Mouse (Mus musculus): ENCODE measurements around the gene Dynlt1c. TPM values are rescaled to one million over a fixed set of nuclear protein-coding genes. Genes with fewer than 3 reads are reported as not detected.
A peak's percentile ranks its signal among the peaks of the same experiment; 100 is the strongest.
"Not testable (repeated sequence)": the region's sequence is repeated elsewhere in the genome, so short reads cannot be mapped to it uniquely, and the experiment has no call there.

Dynlt1c gene
- polyA plus RNA-seq, 1 experiment, result 55.0 TPM

DNA sequence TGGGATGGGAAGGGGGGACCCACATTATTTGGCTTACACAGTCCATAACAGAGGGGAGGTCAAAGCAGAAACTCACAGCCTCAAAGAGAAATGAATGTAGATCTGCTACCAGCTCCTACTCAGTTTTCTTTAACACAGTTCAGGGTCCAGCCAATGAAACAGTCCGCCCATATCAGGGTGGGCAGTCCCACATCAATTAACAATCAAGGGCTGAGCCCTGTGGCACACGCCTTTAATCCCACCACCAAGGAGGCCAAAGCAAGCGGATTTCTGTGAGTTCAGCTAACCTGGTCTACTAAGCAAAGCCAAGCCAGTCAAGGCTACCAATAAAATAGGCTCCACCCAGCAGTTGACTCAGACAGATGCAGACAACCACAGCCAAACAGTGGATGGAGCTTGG, 7.6 kb upstream of the Dynlt1c start:
- not testable (repeated sequence) for H3K4me3 ChIP-seq (ENCODE audit: control insufficient read depth, insufficient read depth, low read length); H3K27ac ChIP-seq (ENCODE audit: control insufficient read depth, insufficient read depth, low read length); H3K27me3 ChIP-seq (ENCODE audit: control insufficient read depth, insufficient read depth, low read length); H3K4me1 ChIP-seq (replicated peaks; ENCODE audit: control insufficient read depth, insufficient read depth, low read length); H3K36me3 ChIP-seq (ENCODE audit: control insufficient read depth, insufficient read depth, low read length)
- WGBS, result 96% methylated on average over 3 of the region's 3 CpGs
- DNase-seq, result peak; percentile 22

DNA sequence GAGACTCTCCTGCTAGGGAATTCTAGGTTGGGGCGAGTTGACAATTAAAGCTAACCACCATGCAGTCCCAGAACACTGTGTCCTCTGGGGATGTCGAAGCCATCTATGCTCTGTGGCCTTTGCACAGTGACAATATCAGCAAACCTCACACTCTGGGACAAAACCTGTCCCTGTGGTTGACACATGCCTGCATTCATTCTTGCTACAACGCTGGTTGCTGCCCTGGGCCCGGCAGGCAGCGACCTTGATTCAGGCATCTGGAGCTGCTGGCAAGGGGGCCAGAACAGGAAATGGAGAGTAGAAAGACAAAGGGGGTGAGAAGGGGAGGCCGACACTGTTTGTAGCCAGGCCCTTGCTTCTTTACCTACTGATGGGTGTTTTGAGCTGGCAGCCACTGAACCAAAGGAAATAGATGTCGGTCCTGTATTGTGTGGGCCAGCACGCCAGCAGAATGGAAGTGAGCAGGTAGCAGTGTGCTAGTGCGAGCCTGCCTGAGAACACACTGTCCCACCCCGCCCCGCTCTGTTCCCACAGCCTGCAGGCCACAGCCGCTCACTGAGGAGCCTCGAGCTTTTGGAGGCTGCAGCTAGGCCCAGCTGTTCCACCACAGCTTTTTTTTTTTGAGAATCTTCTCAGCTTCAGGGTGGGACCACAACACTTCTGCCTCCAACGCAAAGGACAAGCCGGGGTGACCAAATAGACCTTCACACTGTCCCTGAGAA, 5.5 kb upstream of the Dynlt1c start:
- WGBS, result 4% methylated on average over 9 of the region's 15 CpGs
- H3K27me3 ChIP-seq (ENCODE audit: control insufficient read depth, insufficient read depth, low read length), result not testable (repeated sequence)
- peak; percentile 80 for DNase-seq

DNA sequence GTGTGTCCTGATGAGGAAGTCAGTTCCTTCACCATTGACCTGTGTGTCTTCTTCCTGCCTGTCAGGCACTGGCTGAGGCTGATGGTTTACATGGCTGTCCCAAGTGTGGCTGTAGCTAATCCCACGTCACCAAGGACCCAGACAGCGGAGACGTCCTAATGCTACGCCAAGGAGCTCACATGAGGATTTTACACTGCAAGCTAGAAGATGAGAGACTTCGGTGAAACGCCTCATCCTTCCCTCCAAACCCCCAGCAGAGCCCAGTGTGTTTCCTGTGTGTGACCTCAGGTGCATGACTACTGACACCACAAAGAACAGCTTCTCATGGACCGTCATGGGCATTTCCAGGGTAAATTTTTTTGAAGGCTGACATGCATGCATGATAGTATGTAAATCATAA, 3.1 kb upstream of the Dynlt1c start:
- H3K4me3 ChIP-seq (ENCODE audit: control insufficient read depth, insufficient read depth, low read length); H3K27ac ChIP-seq (ENCODE audit: control insufficient read depth, insufficient read depth, low read length); H3K36me3 ChIP-seq (ENCODE audit: control insufficient read depth, insufficient read depth, low read length); H3K27me3 ChIP-seq (ENCODE audit: control insufficient read depth, insufficient read depth, low read length); H3K4me1 ChIP-seq (replicated peaks; ENCODE audit: control insufficient read depth, insufficient read depth, low read length): not testable (repeated sequence)
- 11% methylated on average over 7 of the region's 7 CpGs for WGBS
- peak; percentile 31 for DNase-seq

More for the DNA sequence above, 5.5 kb upstream of the Dynlt1c start:
- not testable (repeated sequence) for H3K4me1 ChIP-seq (replicated peaks; ENCODE audit: control insufficient read depth, insufficient read depth, low read length); H3K4me3 ChIP-seq (ENCODE audit: control insufficient read depth, insufficient read depth, low read length); H3K27ac ChIP-seq (ENCODE audit: control insufficient read depth, insufficient read depth, low read length); H3K36me3 ChIP-seq (ENCODE audit: control insufficient read depth, insufficient read depth, low read length)

DNA sequence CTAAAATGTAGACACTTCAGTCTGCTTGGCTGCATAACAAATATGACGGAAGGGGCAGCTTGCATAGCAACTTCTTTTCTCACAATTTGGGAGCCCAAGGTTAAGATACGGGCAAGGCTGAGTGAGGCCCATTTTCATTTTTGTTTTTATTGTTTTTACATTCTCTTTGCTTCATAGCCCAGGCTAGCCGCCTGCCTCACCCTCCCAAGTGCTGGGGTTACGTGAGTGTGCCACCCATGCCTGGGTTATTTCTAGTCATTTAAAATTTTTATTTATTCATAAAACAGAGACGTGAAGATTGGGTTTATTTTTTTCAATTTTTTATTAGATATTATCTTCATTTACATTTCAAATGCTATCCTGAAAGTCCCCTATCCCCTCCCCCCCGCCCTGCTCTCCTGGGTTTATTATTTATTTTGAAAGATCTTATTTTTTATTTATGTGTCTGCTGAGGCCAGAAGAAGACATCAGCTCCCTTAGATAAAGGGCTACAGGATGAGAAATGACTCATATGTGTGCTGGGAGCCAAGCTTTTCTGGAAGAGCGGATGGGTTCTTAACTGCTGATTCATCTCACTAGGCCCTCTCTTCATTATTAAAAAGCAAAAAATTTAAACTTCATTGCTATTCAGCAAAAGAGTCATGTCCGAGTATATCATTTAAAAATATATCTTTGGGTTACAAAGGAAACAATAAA, 1.1 kb upstream of the Dynlt1c start:
- not testable (repeated sequence) for H3K36me3 ChIP-seq (ENCODE audit: control insufficient read depth, insufficient read depth, low read length); DNase-seq; H3K4me3 ChIP-seq (ENCODE audit: control insufficient read depth, insufficient read depth, low read length); H3K4me1 ChIP-seq (replicated peaks; ENCODE audit: control insufficient read depth, insufficient read depth, low read length); H3K27me3 ChIP-seq (ENCODE audit: control insufficient read depth, insufficient read depth, low read length); H3K27ac ChIP-seq (ENCODE audit: control insufficient read depth, insufficient read depth, low read length)
- WGBS, result 93% methylated on average over 5 of the region's 8 CpGs

DNA sequence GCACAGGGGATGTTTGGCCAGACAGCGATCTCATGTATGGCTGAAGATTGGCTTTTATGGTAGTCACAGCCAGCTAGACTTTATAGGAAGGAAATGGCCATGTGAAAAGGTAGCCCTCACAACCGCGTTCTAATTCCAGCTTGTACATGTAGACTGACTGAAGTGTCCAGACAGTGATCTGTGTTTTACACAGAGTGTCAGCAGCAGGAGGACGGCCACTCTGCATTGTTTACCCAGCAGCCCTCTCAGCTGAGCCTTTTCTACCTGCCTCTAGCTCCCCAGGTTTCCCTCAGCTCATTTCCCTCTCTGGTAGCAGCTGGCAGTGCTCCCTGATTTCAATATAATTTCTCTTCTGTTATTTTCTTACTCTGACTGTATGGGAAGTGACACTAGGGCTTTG, 734 bp downstream of the Dynlt1c start:
- DNase-seq; H3K36me3 ChIP-seq (ENCODE audit: control insufficient read depth, insufficient read depth, low read length); H3K4me3 ChIP-seq (ENCODE audit: control insufficient read depth, insufficient read depth, low read length); H3K27me3 ChIP-seq (ENCODE audit: control insufficient read depth, insufficient read depth, low read length); H3K4me1 ChIP-seq (replicated peaks; ENCODE audit: control insufficient read depth, insufficient read depth, low read length); H3K27ac ChIP-seq (ENCODE audit: control insufficient read depth, insufficient read depth, low read length): not testable (repeated sequence)
- 0% methylated on average over 3 of the region's 4 CpGs for WGBS

DNA sequence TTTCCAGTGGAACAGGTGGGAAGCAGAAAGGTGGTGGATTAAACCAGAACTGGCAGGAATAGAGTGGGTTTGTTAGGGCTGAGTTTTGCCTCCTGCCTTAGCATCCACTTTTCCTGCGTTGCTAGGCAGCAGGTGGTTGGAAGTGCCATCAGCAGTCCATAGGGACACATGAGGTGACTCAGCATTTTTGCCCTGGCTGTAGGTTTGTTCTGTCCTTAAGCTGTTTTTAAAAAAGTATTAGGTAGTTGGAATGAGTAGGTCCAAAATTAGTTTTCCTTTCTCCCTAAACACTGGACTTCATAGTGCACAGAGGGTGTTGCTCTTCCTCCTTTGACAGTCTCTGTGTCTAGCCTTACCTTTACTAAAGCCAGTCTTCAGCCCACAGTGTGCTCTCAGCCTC, 3.9 kb downstream of the Dynlt1c start:
- DNase-seq; H3K36me3 ChIP-seq (ENCODE audit: control insufficient read depth, insufficient read depth, low read length); H3K27me3 ChIP-seq (ENCODE audit: control insufficient read depth, insufficient read depth, low read length); H3K4me1 ChIP-seq (replicated peaks; ENCODE audit: control insufficient read depth, insufficient read depth, low read length); H3K4me3 ChIP-seq (ENCODE audit: control insufficient read depth, insufficient read depth, low read length); H3K27ac ChIP-seq (ENCODE audit: control insufficient read depth, insufficient read depth, low read length): not testable (repeated sequence)
- 79% methylated on average over 1 of the region's 1 CpGs for WGBS

DNA sequence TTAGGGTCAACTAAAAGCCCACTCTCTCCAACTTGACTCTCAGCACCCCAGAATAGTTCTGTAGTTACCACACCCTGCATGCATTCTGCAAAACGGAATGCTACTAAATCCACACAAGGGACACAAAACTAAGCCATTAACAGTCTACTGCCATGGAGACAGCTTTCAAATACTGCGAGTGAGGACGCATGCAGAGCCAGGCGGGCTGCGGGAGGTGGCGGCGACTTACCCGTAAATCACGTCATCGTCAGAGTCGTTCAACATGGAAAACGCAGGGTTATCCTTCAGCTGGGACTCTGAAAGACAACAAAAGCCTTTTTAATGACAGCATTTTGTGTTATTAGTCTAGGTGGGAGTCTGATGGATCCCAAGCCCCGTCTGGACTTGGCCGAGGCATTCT, 12.1 kb downstream of the Dynlt1c start:
- not testable (repeated sequence) for H3K27me3 ChIP-seq (ENCODE audit: control insufficient read depth, insufficient read depth, low read length)

DNA sequence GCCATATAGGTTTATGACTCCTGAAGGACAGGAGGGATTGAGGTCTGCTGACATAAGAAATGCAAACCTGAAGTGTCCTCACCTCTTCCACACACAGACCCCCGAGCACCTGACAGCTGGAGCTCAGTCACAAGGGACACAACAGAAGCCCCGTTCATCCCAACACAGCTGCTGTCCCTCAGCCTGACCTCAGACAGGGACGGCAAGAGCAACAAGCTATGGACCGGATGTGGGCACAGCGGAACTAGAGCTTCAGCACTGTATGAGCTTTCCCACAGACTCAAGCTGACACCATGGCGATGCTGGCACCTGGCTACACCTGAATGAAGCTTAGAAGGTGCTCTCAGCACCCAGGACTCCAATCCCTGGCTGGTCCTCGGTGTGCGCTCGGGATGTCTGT, 12.8 kb downstream of the Dynlt1c start:
- not testable (repeated sequence) for DNase-seq; H3K4me3 ChIP-seq (ENCODE audit: control insufficient read depth, insufficient read depth, low read length); H3K27ac ChIP-seq (ENCODE audit: control insufficient read depth, insufficient read depth, low read length); H3K36me3 ChIP-seq (ENCODE audit: control insufficient read depth, insufficient read depth, low read length); H3K4me1 ChIP-seq (replicated peaks; ENCODE audit: control insufficient read depth, insufficient read depth, low read length); H3K27me3 ChIP-seq (ENCODE audit: control insufficient read depth, insufficient read depth, low read length)
- WGBS, result 85% methylated on average over 6 of the region's 9 CpGs

More for the DNA sequence above, 12.1 kb downstream of the Dynlt1c start:
- not testable (repeated sequence) for H3K27ac ChIP-seq (ENCODE audit: control insufficient read depth, insufficient read depth, low read length); H3K36me3 ChIP-seq (ENCODE audit: control insufficient read depth, insufficient read depth, low read length); H3K4me3 ChIP-seq (ENCODE audit: control insufficient read depth, insufficient read depth, low read length); H3K4me1 ChIP-seq (replicated peaks; ENCODE audit: control insufficient read depth, insufficient read depth, low read length); DNase-seq
- 98% methylated on average over 12 of the region's 14 CpGs for WGBS

DNA sequence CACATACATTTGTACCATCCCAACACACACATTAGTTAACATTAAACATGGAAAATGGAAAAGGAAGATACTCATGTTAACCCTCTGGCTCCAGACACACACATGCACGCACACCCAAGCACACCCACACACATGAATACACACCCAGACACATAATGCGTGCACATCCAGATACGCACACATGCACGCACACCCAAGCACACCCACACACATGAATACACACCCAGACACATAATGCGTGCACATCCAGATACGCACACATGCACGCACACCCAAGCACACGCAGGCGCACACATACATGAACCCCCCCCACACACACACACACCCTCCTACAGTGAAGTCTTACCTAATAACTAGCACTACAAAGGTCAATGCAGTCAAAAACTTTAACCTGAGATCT, 15.3 kb downstream of the Dynlt1c start:
- not testable (repeated sequence) for H3K27ac ChIP-seq (ENCODE audit: control insufficient read depth, insufficient read depth, low read length); DNase-seq; H3K27me3 ChIP-seq (ENCODE audit: control insufficient read depth, insufficient read depth, low read length); H3K36me3 ChIP-seq (ENCODE audit: control insufficient read depth, insufficient read depth, low read length); H3K4me3 ChIP-seq (ENCODE audit: control insufficient read depth, insufficient read depth, low read length); H3K4me1 ChIP-seq (replicated peaks; ENCODE audit: control insufficient read depth, insufficient read depth, low read length)
- 99% methylated on average over 9 of the region's 9 CpGs for WGBS

DNA sequence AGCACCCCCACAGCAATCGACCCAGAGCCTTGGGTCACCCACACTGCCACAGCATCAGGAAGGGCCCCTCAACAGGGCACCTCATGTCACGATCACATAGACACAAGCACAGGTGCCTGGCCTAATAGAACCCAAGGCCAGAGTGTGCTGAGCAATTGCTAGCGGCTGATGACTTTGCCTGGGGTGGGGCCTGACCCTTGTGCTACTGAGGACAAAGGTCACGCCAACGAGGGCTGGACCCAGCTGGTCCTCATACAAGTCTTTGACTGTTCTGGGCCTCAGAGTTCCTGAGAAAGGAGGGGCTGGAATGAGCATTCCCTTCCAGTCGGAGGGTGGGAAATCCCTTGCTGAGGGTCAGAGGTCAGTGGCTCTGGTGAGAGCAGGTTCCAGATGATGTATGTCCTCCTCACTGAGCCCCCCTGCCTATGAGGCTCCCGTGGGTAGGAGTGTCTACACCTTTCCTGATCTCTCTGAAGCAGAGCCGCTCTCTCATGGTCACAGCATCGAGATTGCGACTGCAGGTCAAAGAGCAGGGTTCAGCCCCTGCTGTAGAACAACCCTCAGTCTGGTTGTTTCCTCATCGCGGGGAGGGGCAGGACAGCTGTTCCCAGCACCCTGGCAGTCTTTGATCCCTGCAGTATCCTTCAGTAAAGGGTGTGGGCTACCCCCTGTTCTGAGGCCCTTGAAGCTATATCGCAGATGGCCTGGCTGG, 16.4 kb downstream of the Dynlt1c start:
- not testable (repeated sequence) for H3K27me3 ChIP-seq (ENCODE audit: control insufficient read depth, insufficient read depth, low read length); H3K36me3 ChIP-seq (ENCODE audit: control insufficient read depth, insufficient read depth, low read length); DNase-seq; H3K27ac ChIP-seq (ENCODE audit: control insufficient read depth, insufficient read depth, low read length); H3K4me1 ChIP-seq (replicated peaks; ENCODE audit: control insufficient read depth, insufficient read depth, low read length); H3K4me3 ChIP-seq (ENCODE audit: control insufficient read depth, insufficient read depth, low read length)
- 92% methylated on average over 7 of the region's 13 CpGs for WGBS

DNA sequence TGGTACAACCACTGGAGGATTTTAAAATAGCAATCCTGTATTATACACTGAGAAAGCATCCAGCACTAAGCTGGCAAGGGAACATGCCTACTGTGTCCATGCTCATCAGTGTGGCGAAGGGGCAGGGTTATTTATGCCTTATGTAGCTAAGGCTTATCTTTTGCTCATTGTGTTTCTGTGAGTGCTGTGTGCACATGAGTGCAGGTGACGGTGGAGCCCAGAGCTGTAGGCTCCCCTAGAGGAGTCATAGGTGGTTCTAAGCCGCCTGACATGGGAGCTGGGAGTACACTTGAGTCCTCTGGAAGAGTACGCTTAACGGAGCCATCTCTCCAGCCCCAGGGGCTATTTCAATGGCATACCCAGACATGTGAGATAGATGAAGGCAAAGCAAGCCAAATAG, 17.8 kb downstream of the Dynlt1c start:
- WGBS, result 98% methylated on average over 5 of the region's 5 CpGs

More for the DNA sequence above, 17.8 kb downstream of the Dynlt1c start:
- not testable (repeated sequence) for H3K27me3 ChIP-seq (ENCODE audit: control insufficient read depth, insufficient read depth, low read length); H3K27ac ChIP-seq (ENCODE audit: control insufficient read depth, insufficient read depth, low read length); DNase-seq; H3K4me3 ChIP-seq (ENCODE audit: control insufficient read depth, insufficient read depth, low read length); H3K4me1 ChIP-seq (replicated peaks; ENCODE audit: control insufficient read depth, insufficient read depth, low read length); H3K36me3 ChIP-seq (ENCODE audit: control insufficient read depth, insufficient read depth, low read length)

Measured in thymus, adult 2 months (tissue).